Mouse (Mus musculus) lung, embryonic 14.5 days (tissue): ENCODE data around the gene Sdccag8. TPM values are rescaled to one million over a fixed set of nuclear protein-coding genes. Genes with fewer than 3 reads are reported as not detected.
A peak's percentile ranks its signal among the peaks of the same experiment; 100 is the strongest.

Experiments
- ATAC-seq: fragments of 200-750 bp; cut with Nextera tagmentation; 2 replicates; pipeline ENCODE4 v1.8.0; 2017; ENCODE audit warnings: mild to moderate bottlenecking, moderate TSS enrichment, moderate library complexity; ENCODE audit not compliant: insufficient read depth
- DNase-seq: peaks from one replicate; pipeline ENCODE4 v3.0.0-alpha.2; 2015
- H3K27ac ChIP-seq: fragments of 300-500 bp; sonication (generic); 2 replicates; pipeline ENCODE4 v1.5.1; 2014; ENCODE audit warnings: low read depth, mild to moderate bottlenecking, moderate library complexity
- H3K27me3 ChIP-seq: fragments of 300-500 bp; sonication (generic); 2 replicates; pipeline ENCODE4 v1.6.1; 2014; ENCODE audit warnings: low read length, control low read depth; ENCODE audit not compliant: insufficient read depth
- H3K36me3 ChIP-seq: fragments of 300-500 bp; sonication (generic); 2 replicates; pipeline ENCODE4 v1.6.1; 2014; ENCODE audit warnings: control low read depth; ENCODE audit not compliant: insufficient read depth
- H3K4me1 ChIP-seq: fragments of 300-500 bp; sonication (generic); 2 replicates; pipeline ENCODE4 v1.6.1; 2014; ENCODE audit warnings: antibody characterized with exemption, control low read depth; ENCODE audit not compliant: insufficient read depth
- H3K4me2 ChIP-seq: fragments of 300-500 bp; sonication (generic); 2 replicates; pipeline ENCODE4 v1.6.1; 2014; ENCODE audit warnings: mild to moderate bottlenecking
- H3K4me3 ChIP-seq: fragments of 300-500 bp; sonication (generic); 2 replicates; pipeline ENCODE4 v1.5.1; 2014; ENCODE audit warnings: low read depth, low read length
- H3K9ac ChIP-seq: fragments of 300-500 bp; sonication (generic); 2 replicates; pipeline ENCODE4 v1.6.1; 2014
- H3K9me3 ChIP-seq: fragments of 300-500 bp; sonication (generic); 2 replicates; pipeline ENCODE4 v1.6.1; 2016; ENCODE audit warnings: low read depth, low read length, control low read depth
- CTCF ChIP-seq: IDR thresholded peaks from 2 replicates; pipeline ENCODE4 v1.5.1; 2016; ENCODE audit warnings: antibody characterized with exemption, low read depth
- WGBS: fragments of 180-500 bp; shearing (Covaris S2); extraction: QIAGEN DNeasy Blood & Tissue Kit; methylation state at CpG from one replicate; pipeline ENCODE4 v1.1.7; 2014; 5-methylcytosine and 5-hydroxymethylcytosine counted together
- polyA plus RNA-seq: library from polyadenylated mRNA; unstranded; fragments of >200 nt; fragmentation: Nextera tagmentation; extraction: Ambion mirVana; gene quantifications from 2 replicates; pipeline ENCODE4 v1.2.1, GENCODE M21; 2014

Sdccag8 gene
- polyA plus RNA-seq, 1 experiment from 2014 or later, result 14.4 TPM

GRCm38 (mm10) chr1:176851401-176851800, 36.9 kb downstream of the Sdccag8 start:
- TF ChIP-seq CTCF, result no peak
- 84% methylated on average over 7 of the region's 7 CpGs for WGBS
- Histone ChIP-seq H3K4me2 (no peak overlapping the region), H3K4me1 (no peaks in the 10 kb centered on the region), H3K27me3 (no peaks in the 10 kb centered on the region), H3K9ac (no peak overlapping the region), H3K9me3 (no peaks in the 10 kb centered on the region), H3K36me3 (0 out of 2 replicates have a peak, but pooled peaks cover 7% of the 10 kb centered on the region), H3K4me3 (no peak overlapping the region), H3K27ac (no peak overlapping the region)
- DNase-seq (no peak), ATAC-seq (no peak)

GRCm38 (mm10) chr1:176852813-176853590, 38.5 kb downstream of the Sdccag8 start:
- Histone ChIP-seq H3K4me3 (no peak overlapping the region), H3K36me3 (0 out of 2 replicates have a peak, but pooled peaks cover 7% of the 10 kb centered on the region), H3K27me3 (no peaks in the 10 kb centered on the region), H3K9me3 (no peaks in the 10 kb centered on the region), H3K4me2 (no peak overlapping the region), H3K9ac (no peak overlapping the region), H3K4me1 (no peaks in the 10 kb centered on the region), H3K27ac (no peak overlapping the region)
- ATAC-seq, result no peak
- WGBS, result 79% methylated on average over 9 of the region's 9 CpGs
- no peak for DNase-seq
- no peak for TF ChIP-seq CTCF

GRCm38 (mm10) chr1:176861981-176862644, 47.7 kb downstream of the Sdccag8 start:
- no peak overlapping the region for H3K4me3 ChIP-seq
- peak; percentile 85 for TF ChIP-seq CTCF
- no peak overlapping the region for H3K4me2 ChIP-seq
- H3K36me3 ChIP-seq, result no peaks in the 10 kb centered on the region
- no peak overlapping the region for H3K27ac ChIP-seq
- no peaks in the 10 kb centered on the region for H3K27me3 ChIP-seq
- H3K9ac ChIP-seq, result no peak overlapping the region
- no peaks in the 10 kb centered on the region for H3K9me3 ChIP-seq
- DNase-seq (peak; percentile 93), ATAC-seq (peak; percentile 62)
- H3K4me1 ChIP-seq, result no peaks in the 10 kb centered on the region
- WGBS, result 55% methylated on average over 9 of the region's 9 CpGs

- DNase-seq (no peak), ATAC-seq (no peak)
- Histone ChIP-seq H3K4me1 (no peaks in the 10 kb centered on the region), H3K4me3 (no peak overlapping the region), H3K9ac (no peak overlapping the region), H3K27ac (no peak overlapping the region), H3K4me2 (no peak overlapping the region), H3K27me3 (no peaks in the 10 kb centered on the region), H3K36me3 (peaks cover 6% of the 10 kb centered on the region; the same call in 1 of the 2 replicates), H3K9me3 (no peaks in the 10 kb centered on the region)
- 95% methylated on average over 11 of the region's 11 CpGs for WGBS
- TF ChIP-seq CTCF, result no peak
Observed at GRCm38 (mm10) chr1:176870501-176870900, 56.0 kb downstream of the Sdccag8 start.

- H3K36me3 ChIP-seq, result peaks cover 6% of the 10 kb centered on the region; the same call in 1 of the 2 replicates
- no peak overlapping the region for H3K9ac ChIP-seq
- WGBS, result 25% methylated on average over 3 of the region's 3 CpGs
- no peaks in the 10 kb centered on the region for H3K4me1 ChIP-seq
- no peak for TF ChIP-seq CTCF
- DNase-seq (no peak), ATAC-seq (no peak)
- H3K4me2 ChIP-seq, result no peak overlapping the region
- H3K9me3 ChIP-seq, result no peaks in the 10 kb centered on the region
- H3K27me3 ChIP-seq, result no peaks in the 10 kb centered on the region
- H3K4me3 ChIP-seq, result no peak overlapping the region
- no peak overlapping the region for H3K27ac ChIP-seq
Observed at GRCm38 (mm10) chr1:176871975-176872374, 57.5 kb downstream of the Sdccag8 start.

DNA sequence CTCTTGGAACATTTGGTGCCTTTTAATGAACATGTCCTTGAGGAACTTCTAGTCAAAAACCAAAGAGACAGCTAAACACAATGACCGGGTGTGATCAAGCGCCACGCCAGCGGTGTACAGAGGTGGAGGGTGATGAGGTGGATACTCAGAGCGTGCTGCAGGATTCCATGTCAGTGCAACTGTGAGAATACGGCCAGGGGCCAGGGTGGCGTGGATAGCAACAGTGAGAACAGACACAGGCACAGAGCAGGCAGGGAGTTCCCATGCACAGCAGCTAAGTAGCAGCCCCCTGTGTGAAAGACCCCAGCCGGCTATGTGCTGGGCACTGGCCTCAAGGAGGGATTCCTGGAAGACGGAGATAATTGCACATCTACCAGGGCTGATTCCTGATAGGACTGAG, 59.0 kb downstream of the Sdccag8 start:
- no peak for DNase-seq
- 76% methylated on average over 9 of the region's 9 CpGs for WGBS
- Histone ChIP-seq H3K9ac (no peak overlapping the region), H3K27ac (no peak overlapping the region), H3K4me1 (no peaks in the 10 kb centered on the region), H3K4me2 (no peak overlapping the region), H3K27me3 (no peaks in the 10 kb centered on the region), H3K36me3 (peaks cover 6% of the 10 kb centered on the region; the same call in 1 of the 2 replicates), H3K4me3 (no peak overlapping the region), H3K9me3 (no peaks in the 10 kb centered on the region)
- no peak for ATAC-seq
- TF ChIP-seq CTCF, result no peak

- no peak overlapping the region for H3K9ac ChIP-seq
- ATAC-seq, result no peak
- no peaks in the 10 kb centered on the region for H3K9me3 ChIP-seq
Observed at GRCm38 (mm10) chr1:176874155-176874554, 59.7 kb downstream of the Sdccag8 start.

More at GRCm38 (mm10) chr1:176874155-176874554, 59.7 kb downstream of the Sdccag8 start:
- Histone ChIP-seq H3K36me3 (peaks cover 3% of the 10 kb centered on the region; the same call in 1 of the 2 replicates), H3K27me3 (no peaks in the 10 kb centered on the region), H3K4me3 (no peak overlapping the region), H3K4me2 (no peak overlapping the region), H3K4me1 (no peaks in the 10 kb centered on the region), H3K27ac (no peak overlapping the region)
- TF ChIP-seq CTCF, result no peak
- no peak for DNase-seq
